Mouse (Mus musculus) heart, embryonic 14.5 days (tissue): ENCODE measurements at regions not wholly inside any gene's neighbourhood (a gene's known extent, or its start where the extent isn't known, plus 50 kb on each side); places are given as distances from the start of the nearest gene placed in this dataset.

Experiments
- ATAC-seq: fragments of 200-750 bp; cut with Nextera tagmentation; 2 replicates; pipeline ENCODE4 v1.8.0; 2017; ENCODE audit warnings: low read depth, moderate TSS enrichment; ENCODE audit not compliant: insufficient number of reproducible peaks, insufficient read depth, low FRiP score
- H3K27ac ChIP-seq, 2 experiments: fragments of 200-500 bp in 1 of 2; fragments of 300-500 bp in 1 of 2; sonication (generic) in 1 of 2; replicated peaks in 1 of 2; 2 replicates each; pipeline ENCODE4 v1.5.1; 2012 to 2014; ENCODE audit warnings: low read depth in 2 of 2, low read length in 2 of 2, control low read depth in 1 of 2, mild to moderate bottlenecking in 1 of 2, mixed read lengths in 1 of 2; ENCODE audit not compliant: control insufficient read depth in 1 of 2, insufficient read depth in 1 of 2
- H3K27me3 ChIP-seq: fragments of 300-500 bp; sonication (generic); 2 replicates; pipeline ENCODE4 v1.6.1; 2014; ENCODE audit warnings: mild to moderate bottlenecking, low read length, control low read depth; ENCODE audit not compliant: control insufficient read depth, insufficient read depth
- H3K36me3 ChIP-seq: fragments of 300-500 bp; sonication (generic); 2 replicates; pipeline ENCODE4 v1.6.1; 2014; ENCODE audit warnings: mild to moderate bottlenecking, control low read depth, low read length, mixed read lengths; ENCODE audit not compliant: control insufficient read depth, insufficient read depth
- H3K4me1 ChIP-seq, 2 experiments: fragments of 200-500 bp in 1 of 2; fragments of 300-500 bp in 1 of 2; sonication (generic) in 1 of 2; 2 replicates each; pipeline ENCODE4 v1.6.1; 2012 to 2014; ENCODE audit warnings: low read length in 2 of 2, control low read depth in 1 of 2, mixed read lengths in 1 of 2; ENCODE audit not compliant: control insufficient read depth in 2 of 2, insufficient read depth in 2 of 2
- H3K4me2 ChIP-seq: fragments of 300-500 bp; sonication (generic); 2 replicates; pipeline ENCODE4 v1.6.1; 2014; ENCODE audit warnings: mild to moderate bottlenecking, low read length
- H3K4me3 ChIP-seq, 2 experiments: fragments of 200-500 bp in 1 of 2; fragments of 300-500 bp in 1 of 2; sonication (generic) in 1 of 2; 2 replicates each; pipeline ENCODE4 v1.5.1; 2012 to 2014; ENCODE audit warnings: low read length in 2 of 2, mild to moderate bottlenecking in 2 of 2, control low read depth in 1 of 2, low read depth in 1 of 2, moderate library complexity in 1 of 2; ENCODE audit not compliant: control insufficient read depth in 1 of 2, insufficient read depth in 1 of 2
- H3K9ac ChIP-seq: fragments of 300-500 bp; sonication (generic); 2 replicates; pipeline ENCODE4 v1.6.1; 2014; ENCODE audit warnings: mild to moderate bottlenecking, low read length
- H3K9me3 ChIP-seq: fragments of 300-500 bp; sonication (generic); 2 replicates; pipeline ENCODE4 v1.6.1; 2016; ENCODE audit warnings: low read length, control low read depth; ENCODE audit not compliant: control insufficient read depth
- WGBS: fragments of 180-500 bp; shearing (Covaris S2); extraction: QIAGEN DNeasy Blood & Tissue Kit; methylation state at CpG from one replicate; pipeline ENCODE4 v1.1.7; 2014; 5-methylcytosine and 5-hydroxymethylcytosine counted together

DNA sequence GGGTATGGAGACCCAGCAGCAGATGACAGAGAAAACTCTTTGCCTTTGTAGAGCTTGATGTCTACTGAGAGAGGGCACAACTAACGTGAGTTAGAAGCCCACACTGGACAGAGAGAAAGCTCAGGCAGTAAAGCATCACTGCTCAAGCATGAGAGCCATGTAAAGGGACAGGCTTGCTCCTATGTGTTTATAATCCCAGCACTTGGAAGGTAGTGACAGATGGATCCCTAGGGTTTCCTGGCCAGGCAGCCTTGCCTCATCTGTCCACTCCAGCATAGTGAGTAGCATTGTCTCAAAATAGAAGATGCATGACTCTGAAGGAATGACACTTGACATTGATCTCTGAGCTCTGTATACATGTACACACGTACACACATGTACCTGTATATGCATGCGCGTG lies 55.9 kb upstream of the Cnksr3 start:
- Histone ChIP-seq H3K27ac (no peak overlapping the region), H3K4me1 (peaks cover 0 to 2% of the 10 kb centered on the region in 2 experiments; a peak in 1 of 4 replicates), H3K9ac (no peak overlapping the region), H3K4me3 (no peak overlapping the region), H3K36me3 (no peaks in the 10 kb centered on the region), H3K9me3 (no peaks in the 10 kb centered on the region), H3K27me3 (no peaks in the 10 kb centered on the region), H3K4me2 (no peak overlapping the region)
- ATAC-seq = no peak
- 77% methylated on average over 4 of the region's 4 CpGs for WGBS

DNA sequence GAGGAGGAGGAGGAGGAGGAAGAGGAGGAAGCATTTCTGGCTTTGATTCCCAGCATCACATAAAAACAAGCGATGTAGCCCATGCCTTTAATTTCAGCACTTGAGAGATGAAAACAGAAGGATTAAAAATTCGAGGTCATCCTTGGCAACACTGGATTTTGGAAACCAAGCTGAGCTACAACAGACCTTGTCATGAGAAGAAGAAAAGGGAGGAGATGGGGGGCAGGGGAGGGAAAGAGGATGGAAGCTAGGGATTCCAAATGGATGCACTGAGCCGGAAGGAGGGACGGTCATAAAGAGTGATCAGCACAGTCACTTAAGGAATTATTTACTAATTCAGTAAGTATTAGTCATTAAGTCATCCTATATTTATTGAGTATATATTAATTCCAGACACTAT lies 55.1 kb upstream of the Cnksr3 start:
- H3K36me3 ChIP-seq = no peaks in the 10 kb centered on the region
- peaks cover 0 to 2% of the 10 kb centered on the region in 2 experiments; a peak in 1 of 4 replicates for H3K4me1 ChIP-seq
- WGBS = 78% methylated on average over 4 of the region's 4 CpGs
- H3K4me3 ChIP-seq = no peak overlapping the region
- no peak overlapping the region for H3K9ac ChIP-seq
- no peaks in the 10 kb centered on the region for H3K9me3 ChIP-seq
- H3K4me2 ChIP-seq = no peak overlapping the region
- no peaks in the 10 kb centered on the region for H3K27me3 ChIP-seq
- ATAC-seq = no peak
- H3K27ac ChIP-seq = no peak overlapping the region

DNA sequence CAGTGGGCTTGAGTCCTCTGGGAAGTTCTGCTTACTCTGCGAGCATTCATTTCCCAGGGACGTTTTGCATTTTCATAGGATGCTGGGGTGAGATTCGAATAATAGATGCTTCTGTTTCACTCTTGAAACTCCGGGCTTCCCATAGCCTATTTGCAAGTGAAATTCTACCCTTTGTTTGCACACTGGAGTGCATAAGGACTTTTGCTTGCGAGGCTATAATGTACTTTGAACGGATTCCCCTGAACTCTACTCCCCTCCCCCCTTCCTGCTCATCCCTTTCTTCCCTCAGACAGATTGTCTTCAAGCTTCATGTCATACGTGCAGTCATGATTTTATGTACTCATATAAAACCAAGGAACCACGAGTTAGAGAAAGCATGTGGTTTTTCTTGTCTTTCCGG lies 53.4 kb upstream of the Cnksr3 start:
- H3K9me3 ChIP-seq = no peaks in the 10 kb centered on the region
- no peak overlapping the region for H3K4me2 ChIP-seq
- no peaks in the 10 kb centered on the region for H3K27me3 ChIP-seq
- ATAC-seq = no peak
- no peak overlapping the region for H3K27ac ChIP-seq
- peaks cover 0 to 2% of the 10 kb centered on the region in 2 experiments; a peak in 1 of 4 replicates for H3K4me1 ChIP-seq
- H3K36me3 ChIP-seq = no peaks in the 10 kb centered on the region
- H3K9ac ChIP-seq = no peak overlapping the region
- H3K4me3 ChIP-seq = no peak overlapping the region
- WGBS = 67% methylated on average over 9 of the region's 9 CpGs

DNA sequence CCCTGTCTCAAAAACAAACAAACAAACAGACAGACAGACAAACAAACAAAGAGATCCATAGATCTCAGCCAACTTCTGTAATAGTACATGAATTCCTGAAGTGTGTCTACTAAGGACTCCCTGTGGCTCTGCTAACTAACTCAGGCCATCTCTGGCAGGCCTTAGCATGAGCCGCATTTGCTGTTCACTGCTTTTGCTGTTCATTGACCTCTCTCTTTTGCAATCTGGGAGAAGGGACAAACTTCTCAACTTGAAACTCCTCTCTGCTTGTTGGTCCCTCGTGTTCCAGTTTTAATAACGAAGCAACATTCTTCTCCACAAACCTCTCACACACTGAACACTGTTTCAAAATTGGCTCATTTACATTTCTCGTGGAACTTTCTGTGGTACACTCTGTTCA lies 52.7 kb upstream of the Cnksr3 start:
- ATAC-seq = no peak

More for the DNA sequence above, 52.7 kb upstream of the Cnksr3 start:
- Histone ChIP-seq H3K9ac (no peak overlapping the region), H3K36me3 (no peaks in the 10 kb centered on the region), H3K9me3 (no peaks in the 10 kb centered on the region), H3K4me3 (no peak overlapping the region), H3K4me2 (no peak overlapping the region), H3K4me1 (peaks cover 0 to 2% of the 10 kb centered on the region in 2 experiments; a peak in 1 of 4 replicates), H3K27ac (no peak overlapping the region), H3K27me3 (no peaks in the 10 kb centered on the region)
- WGBS = 88% methylated on average over 4 of the region's 4 CpGs
